Mouse (Mus musculus): ENCODE measurements at regions not wholly inside any gene's neighbourhood (a gene's known extent, or its start where the extent isn't known, plus 50 kb on each side); places are given as distances from the start of the nearest gene placed in this dataset.

DNA sequence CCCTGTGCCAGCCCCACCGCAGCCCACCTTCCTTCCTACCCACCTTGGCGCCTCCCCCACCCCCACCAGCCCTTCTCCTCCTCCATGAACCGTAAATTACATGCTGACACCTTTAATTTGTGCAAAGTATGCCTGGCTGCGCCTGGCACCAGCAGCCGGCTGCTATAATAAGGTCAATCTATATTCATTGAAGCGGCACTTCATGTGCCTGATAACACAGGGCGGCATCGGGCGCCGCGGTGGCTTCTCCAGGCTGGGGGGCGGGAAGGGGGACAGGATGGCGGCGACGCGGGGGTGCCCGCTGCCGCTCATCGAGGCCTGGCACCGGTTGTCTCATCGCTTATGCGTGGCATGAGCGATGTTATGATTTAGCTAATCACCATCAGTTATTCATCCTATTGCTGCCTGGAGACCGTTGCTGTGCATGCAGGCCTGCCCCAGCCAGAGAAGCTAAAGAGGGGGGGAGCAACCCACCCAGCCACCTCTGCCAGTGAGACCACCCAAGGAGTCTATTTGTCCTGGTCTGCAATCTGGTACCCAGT lies 157.5 kb downstream of the Rplp1 start:
- no peak for DNase-seq

DNA sequence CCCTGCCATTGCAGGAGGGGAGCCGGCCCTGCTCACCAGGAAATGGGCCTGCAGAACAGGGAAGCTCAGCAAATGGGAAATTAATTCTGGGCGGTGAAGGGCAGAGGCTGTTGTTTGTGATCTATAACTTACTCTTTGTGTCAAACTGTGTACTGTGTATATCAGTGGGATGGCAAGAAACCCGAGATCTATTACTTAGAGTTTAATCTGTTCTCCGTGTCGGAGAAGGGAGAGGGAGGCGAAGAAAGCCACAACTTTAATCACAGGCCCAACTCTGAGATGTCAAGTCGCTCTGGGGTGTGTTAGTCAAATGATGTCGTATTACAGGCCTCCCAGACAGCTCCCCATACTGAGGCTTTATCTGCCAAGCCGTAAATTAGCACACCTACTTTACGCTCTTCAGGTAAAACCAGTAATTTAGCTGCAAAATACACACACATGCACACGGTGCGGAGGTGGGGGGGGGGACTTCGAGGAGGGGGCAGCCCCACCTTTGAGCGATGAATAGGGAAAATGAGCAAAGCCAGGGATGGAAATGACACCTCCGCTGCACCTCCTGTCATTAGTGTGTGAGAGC lies 158.0 kb downstream of the Rplp1 start:
- DNase-seq, result no peak

DNA sequence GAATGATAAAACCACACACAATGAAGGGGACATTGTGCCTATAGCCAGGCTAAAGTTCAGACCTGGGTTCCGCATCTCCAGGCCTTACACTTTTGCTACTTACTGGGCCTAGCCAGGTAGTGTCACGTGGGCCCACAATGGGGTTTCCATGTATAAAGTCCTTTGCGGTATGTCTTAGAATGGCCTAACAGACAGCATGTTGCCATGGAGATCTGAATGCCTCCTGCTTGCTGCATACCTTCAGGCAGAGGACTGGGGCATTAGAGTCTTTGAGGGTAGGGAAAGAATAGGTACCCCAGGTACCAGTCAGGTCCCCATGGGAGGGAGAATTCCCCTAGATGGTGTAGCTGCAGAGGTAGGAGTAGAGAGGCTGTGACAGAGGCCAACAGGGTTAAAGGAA lies 159.0 kb downstream of the Rplp1 start:
- no peak for DNase-seq

DNA sequence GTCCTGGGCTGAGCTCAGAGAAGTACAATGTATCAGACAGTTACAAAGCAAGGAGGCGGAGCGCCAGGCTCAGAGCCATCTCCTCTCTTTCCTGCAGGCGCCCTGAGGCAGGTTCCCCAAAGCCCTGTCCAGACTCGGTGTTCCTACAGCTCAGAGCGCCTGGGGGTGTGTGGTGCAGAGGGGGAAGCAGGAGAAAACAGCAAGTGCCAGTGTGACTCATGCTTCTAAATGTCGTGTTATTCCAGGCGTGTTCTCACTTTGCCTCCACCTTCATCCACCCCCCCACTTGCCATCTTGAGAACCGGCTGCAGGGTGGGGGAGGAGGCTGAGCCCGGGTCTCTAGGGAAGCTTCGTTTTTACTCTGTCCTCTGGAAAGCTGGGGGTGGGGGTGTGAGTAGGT lies 160.5 kb downstream of the Rplp1 start:
- DNase-seq, result no peak

DNA sequence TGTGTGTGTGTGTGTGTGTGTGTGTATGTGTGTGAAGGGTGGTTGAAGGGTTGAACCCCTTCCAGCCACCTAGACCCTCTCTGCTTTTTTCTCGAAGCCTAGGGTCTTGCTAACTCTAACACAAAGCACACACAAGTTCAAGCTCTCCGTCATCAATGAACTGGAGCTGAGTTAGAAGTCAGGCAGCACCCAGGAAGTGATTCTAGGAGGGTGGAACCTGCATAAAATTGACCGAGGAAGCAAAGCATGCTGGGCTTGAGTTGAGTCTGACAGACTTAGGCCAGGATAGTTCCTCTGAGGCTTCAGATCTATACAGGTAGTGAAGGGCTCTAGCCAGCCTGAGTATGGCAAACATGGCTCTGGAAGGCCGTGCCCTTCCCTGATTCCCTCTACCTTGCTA lies 165.1 kb downstream of the Rplp1 start:
- no peak for DNase-seq

DNA sequence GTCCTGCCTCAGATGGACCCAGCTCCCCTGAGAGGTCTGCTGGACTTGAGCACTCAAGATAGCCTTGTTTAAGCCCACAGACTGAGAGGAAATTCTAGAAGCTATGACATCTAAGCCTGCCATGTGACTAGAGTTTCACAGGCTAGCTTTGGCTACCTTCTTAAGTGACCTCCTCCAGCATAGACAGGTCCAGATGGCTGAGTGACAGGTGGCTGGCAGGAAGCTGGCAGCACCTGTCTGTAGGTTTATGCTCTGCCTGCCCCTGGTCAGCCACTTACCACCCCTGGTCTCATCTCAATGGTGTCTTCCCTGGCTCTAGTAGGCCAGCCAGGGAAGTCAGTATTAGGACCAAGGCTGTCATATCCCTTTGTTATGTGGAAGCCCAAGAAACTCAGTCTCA lies 165.9 kb downstream of the Rplp1 start:
- DNase-seq, result no peak

DNA sequence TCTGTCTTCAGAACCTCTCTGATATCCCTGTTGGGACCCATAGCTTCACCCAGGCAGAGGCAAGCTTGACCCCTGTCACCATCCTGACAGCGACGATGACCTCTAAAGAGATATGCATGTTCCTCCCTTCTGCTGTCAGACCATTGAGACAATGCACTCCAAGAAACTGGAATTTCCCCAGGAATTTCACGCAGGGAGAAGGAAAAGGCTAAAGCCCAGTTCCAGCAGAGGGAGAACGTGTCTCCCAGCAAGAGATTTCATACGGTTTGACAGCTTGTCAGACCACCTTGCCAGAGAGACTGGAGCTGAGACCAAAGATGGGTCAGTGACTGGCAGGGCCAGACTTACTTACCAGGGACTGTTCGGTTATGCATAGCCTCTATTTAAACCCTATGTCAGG lies 167.9 kb downstream of the Rplp1 start:
- no peak for DNase-seq

DNA sequence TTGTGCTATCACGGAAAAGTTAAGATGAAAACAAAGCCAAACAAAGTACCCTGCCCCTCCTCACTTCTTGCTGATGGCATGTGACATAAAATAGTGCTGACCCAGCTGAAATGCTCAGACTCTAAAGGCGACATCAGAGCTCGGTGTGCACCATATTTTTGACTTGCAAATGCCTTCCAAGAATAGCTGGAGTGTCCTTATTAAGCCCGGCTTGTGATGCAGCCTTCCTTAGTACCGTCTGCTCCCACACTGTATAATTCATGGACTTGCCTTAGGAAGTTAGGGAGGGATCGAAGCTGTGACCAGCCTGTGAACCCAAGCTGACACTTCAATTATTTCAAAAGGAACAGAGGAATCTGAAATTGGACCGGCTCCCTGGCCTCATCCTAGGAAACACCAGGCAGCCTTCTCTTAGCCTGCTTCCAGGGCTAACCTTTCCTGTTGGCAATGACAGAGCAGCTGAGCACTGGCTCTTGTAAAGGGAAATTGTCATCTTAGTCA lies 169.0 kb downstream of the Rplp1 start:
- DNase-seq, result no peak

DNA sequence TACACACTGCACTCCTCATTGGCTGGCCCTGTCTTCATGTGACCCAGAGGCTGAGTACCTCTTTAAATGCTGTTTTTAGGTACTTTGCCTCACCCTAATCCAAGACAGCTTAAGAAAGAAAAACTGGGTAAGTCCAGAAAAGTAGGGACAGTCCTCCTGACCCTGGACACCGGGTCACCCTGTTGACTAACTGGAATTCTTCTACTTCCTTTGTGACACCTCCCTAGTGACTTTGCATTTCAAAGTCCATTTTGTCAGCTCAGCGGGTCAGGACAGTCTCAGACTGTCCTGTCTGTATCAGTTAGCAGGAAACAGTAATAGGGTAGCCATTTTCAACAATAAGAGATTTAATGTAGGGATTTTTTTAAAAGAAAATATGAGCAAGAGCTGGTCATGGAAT lies 180.8 kb downstream of the Rplp1 start:
- DNase-seq, result no peak

DNA sequence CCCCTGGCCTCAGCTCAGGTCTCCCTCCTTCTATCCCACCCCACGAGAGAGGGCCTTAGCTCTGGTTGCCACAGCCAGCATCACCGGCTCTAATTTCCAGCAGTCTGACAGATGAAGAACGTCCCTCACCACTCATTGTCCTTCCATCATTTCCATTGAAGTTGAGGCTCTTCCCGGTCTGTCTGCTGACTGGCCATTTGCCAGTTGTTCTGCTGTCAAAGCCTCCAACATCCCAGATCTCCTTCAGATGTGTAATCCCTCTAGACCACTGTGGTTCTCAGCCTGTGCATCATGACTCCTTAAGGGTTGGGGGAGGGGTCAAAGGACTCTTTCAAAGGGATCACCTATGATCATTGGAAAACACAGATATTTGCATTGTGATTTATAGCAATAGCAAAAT lies 181.6 kb downstream of the Rplp1 start:
- DNase-seq, result no peak

DNA sequence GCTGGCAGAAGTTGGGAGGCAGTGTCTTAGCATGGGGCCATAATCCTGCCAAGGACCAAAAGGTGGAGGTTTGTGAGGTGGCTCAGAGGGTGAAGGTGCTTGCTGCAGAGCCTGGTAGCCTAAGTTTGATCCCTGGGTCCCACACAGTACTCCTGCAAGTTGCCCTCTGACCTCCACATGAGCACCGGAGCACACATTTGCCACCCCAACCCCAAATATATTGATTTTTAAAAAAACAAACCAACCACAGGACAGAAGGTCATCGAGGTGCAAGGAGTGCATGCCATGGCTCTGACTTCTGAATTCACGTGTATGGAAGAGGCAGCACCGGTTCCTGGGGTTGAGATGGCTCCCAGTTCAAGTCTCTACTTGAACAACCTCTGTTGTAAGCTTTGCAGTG lies 186.2 kb downstream of the Rplp1 start:
- no peak for DNase-seq

DNA sequence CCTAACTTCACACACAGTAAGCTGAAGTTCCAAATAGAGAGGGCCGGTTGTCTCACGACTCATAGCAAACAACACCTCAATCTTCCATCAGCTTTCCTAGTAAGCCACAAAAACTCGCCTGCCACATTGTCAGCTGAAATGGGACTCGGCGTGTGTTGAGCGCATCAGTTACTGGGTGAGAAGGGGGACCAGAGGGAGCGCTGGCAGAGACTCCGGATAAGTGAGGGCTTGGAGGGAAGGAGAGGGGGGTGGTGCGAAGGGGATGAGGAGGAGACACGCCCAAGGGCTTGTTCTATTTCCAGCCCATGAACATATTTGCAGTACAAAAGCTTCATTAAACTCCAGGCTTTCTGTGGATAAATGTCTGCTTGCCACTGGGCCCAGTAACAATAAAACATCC lies 186.7 kb downstream of the Rplp1 start:
- DNase-seq, result no peak

DNA sequence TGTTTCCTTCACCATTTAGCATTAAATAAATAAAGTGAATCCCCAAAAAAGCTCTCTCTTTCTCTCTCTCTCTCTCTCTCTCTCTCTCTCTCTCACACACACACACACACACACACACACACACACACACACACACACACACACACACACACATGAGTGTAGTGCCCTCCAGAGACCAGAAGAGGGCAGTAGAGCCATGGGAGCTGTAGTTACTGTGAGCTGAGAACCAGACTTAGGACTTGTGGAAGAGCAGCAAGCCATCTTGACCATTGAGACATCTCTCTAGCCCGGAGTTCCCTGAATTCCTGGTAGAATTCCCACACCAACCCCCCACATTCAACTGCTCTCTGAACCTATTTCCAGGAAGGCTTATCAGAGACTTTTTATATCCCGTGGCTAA lies 190.3 kb downstream of the Rplp1 start:
- peak in 1 of 2 experiments; percentile 26 for DNase-seq

DNA sequence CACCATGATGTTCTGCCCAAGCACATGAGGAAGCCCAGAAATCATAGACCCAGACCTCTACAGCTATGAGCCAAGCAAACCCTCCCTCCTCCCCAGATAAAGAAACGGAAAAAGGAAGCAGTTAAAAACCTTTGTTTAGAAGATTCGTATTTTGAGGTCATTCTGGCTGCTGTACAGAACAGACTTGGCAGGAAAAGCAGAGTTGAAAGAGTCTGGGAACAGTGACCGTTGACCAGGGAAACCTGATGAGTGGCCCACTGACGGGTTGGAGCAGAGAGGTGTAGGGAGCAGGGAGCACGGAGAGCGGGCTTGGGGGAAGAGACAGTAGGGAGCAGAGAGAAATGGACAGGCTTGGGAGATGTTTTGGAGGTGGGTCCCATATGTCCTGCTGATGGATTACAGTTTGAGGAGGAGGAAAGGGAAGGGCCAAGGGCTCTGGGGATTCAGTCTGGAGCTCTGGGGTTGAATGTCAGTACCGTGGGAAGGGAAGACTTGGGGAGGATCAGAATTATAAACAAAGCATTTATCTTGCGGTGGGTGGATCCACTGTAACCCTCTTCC lies 191.2 kb downstream of the Rplp1 start:
- no peak for DNase-seq

DNA sequence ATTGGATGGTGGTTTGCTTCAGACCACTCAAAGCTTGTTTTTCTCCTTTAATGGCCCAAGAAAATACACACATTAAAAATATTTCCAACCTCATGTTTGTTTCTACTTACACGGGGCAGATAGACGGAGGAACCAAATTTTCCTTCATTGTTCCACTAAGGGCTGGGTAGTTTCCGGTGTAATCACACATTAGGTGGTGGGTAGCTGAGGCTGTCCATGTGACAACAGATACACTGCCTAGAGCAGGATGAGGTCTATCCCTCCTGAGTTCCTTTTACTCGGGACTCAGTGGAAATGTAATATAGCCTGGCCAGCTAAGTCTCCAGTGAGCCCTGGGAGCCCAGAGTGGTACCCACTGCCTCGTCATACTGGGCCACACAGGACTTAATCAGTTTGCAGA lies 192.5 kb downstream of the Rplp1 start:
- DNase-seq, result no peak

DNA sequence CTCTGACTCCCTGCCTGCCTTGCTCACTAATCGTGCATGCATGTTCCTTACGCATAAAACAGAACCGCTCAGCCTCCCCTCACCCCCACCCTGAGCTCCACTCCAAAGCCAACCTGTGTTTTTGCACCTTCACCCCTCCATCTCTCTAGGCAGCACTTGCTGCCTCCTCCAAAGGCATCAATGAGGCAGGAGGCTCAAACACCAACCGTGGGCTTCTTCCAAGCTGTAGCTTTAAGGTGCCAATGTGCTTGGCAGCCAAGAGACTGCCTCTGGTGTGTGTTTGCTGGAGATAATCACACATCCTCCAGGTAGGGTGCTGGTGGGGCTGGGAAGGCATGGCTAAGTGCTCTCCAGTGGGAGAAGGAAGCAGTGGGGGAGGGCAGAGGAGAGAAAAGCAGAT lies 193.3 kb downstream of the Rplp1 start:
- no peak for DNase-seq

DNA sequence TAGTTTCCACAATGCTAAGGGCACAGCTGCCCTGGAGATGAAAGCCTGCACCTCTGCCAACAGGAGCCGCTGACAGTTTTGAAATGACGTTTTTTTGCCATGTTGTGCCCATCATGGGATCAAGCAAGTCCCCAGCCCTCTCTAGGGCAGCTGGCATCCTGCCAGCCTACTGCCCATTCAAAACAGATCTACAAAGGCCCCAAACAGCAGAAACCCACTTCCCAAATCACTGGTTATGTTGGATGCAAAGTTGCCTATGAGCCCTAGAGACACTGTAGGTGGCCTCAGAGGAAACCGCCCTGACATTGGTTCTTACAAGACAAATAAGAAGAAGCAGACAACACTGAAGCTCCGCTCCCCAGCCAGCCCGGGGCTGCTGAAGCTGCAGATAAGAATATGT lies 194.1 kb downstream of the Rplp1 start:
- no peak for DNase-seq

DNA sequence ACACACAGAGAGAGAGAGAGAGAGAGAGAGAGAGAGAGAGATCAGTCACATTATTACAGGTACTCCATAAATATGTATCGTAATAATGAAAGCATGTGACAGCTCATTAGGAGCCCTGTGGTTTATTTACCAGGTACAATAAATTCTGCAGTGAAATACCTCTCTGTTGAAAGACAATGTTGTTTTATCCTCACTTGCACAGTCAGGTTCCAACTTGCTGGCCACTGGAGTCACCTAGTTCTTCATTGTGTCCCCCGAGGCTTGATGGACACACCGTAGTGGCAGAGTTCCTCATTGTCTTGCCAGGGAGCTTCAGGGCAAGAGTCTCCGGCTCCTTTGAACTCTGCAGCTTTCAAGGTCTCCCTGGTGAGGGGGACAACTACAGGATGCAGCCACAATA lies 197.6 kb downstream of the Rplp1 start:
- no peak for DNase-seq

DNA sequence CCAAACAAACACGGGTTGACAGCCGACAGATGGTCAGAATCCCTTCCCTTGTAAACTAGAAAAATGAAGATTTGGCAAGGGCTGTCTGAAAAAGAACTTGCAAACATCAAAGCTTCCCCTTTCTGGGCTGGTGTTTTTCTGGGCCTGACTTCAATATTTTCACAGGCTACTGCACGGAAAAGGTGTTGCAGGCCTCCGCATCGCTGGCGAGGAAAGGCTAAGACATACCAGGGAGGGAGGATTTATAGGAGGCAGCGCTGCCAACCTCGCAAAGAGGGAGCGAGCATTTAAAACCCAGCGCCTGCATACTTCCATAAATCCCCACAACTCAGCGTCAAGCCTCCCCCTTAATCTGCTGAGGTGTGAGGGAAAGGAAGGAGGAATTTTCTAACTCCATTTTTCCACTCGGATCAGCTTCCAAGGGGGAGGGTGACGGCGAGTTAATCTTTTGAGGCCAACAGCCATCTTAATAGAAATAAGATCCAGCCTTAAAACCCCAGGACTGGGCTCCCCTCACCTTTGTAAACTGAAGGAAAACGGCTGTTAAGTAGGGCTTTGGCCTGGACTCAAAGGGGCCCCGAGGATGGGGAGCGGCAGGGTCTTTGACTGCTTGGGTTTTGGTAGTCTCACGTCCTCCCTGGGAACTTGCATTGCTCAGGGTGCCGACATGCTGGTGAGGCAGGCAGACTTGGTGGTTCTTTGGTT lies 199.9 kb downstream of the Rplp1 start:
- DNase-seq, result no peak

DNA sequence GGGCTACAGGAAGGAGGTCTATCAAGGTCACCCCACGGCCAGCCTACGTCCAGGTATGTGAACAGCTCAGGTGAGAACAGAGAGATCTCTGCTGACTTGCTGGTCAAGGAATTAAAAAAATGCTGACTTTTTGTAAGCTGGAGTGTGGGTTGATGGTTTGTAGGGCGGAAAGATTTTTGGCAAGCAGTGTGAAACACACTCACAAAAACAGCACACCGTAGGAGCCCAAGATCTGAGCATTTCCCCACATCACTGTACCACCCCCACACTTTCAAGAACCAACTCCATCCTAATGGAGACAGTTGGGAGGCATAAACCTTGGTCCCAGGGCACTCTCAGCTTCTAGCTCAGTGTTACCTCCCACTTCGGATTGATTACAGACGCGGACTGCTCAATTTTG lies 200.5 kb downstream of the Rplp1 start:
- no peak for DNase-seq

DNA sequence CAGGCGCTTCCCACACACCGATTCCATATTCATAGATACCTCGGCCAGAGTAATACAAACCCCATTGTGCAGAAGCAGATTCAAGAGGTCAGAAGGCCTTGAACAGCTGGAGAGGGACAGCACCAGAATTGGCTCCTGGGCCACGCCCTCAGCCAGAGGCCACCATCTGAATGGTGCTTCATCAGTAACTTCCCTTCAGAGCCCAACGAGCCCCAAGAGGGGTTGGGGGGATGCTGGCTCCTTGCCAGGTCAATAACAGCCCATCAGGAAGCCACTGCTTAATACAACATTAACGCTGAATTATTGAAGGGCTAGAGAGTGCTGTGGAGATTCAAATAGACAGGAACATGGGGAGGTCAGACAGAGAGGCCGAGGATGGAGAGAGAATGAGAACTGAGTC lies 203.0 kb downstream of the Rplp1 start:
- DNase-seq, result peak in 1 of 2 experiments; percentile 22

DNA sequence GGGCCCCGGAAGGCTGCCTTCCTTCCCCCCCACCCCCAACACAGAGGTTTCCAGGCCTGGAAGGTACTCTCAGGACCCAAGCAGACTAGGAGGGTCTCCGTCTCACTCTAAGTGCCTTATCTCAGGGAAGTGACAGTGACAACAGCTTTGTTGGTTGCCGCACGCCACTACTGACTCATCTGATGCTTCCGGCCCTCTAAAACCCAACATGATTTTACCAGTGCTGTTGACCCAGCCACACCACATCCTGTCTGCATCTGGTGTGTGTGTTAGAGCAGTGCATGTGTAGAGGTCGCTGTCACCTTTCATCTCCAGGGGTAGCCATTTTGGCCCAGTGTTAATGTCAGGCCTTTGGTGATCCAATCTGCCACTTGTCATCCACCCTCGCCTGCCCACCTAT lies 206.5 kb downstream of the Rplp1 start:
- peak; percentile 75 to 78 for DNase-seq

DNA sequence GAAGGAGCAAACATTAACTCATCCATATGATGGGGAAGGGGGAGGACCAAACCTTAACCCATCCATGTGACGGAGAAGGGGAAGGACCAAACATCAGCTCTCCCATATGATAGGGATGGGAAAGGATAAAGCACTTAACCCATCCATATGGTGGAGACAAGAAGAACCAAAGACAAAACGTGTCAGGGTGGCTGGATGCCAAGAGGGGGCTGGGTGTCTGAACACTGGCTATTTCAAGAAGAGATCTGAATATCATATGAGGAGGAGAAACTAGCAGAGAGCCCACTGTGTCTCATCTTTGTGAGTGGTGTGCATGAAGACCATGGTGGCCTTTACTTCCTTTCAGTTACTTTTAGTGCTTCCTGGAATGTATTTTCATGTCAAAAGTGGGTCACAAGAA lies 207.0 kb downstream of the Rplp1 start:
- DNase-seq, result peak in 1 of 2 experiments; percentile 28

DNA sequence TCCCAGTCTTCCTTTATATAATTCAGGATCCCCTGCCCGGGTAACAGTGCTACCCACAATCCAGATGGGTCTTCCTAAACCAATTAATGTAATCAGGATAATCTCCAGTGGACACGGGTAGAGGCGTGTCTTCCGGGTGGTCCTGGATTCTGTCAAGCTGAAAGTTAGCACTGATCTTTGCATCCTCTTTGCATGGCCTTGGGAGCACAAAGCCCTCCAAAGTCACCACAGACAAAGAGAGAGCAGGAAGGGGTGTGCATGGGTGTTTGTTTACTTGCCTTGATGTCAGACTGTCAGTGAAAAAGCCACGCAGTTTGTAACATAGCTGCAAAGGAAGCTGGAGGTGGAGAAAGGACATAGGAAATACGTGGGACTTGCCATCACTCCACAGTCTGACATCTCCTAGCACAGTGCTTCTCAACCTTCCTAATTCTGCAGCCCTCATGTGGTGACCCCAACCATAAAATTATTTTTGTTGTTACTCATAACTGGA lies 208.0 kb downstream of the Rplp1 start:
- DNase-seq, result no peak

Measured in B cell, adult 2 months (primary cell).